Mouse (Mus musculus): ENCODE results near the gene Txnrd3. TPM values are rescaled to one million over a fixed set of nuclear protein-coding genes. Genes with fewer than 3 reads are reported as not detected.

The Txnrd3 gene
- total and polyA plus RNA-seq, 3 experiments, result 6.1 to 8.6 (median 8.0) TPM

DNA sequence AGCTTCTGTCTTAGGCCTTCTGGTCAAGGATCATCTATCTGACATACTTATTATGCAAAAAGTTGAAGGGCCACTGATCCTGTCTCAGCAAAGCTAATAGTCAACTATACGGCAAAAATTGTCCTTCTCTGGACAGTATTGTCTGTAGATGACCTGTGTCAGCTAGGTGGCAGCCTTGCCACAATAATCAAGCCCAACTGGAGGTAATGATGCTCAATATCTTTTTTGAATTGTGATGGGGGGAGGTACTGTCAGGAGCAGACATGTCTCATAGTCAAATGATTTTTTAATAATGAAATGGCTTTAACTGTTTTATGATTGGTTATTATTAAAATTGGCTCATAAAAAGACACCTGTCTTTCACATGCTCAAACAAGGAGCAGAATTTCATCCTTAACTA, 40.4 kb downstream of the Txnrd3 start:
- H3K27me3 ChIP-seq (replicated peaks), result peaks cover 6% of the 10 kb centered on the region
- no peaks in the 10 kb centered on the region for H3K4me1 ChIP-seq (ENCODE audit: control insufficient read depth in 1 of 2, insufficient read depth in 2 of 2)
- H3K9me3 ChIP-seq (replicated peaks; ENCODE audit: low read length), result no peaks in the 10 kb centered on the region
- H3K4me2 ChIP-seq (ENCODE audit: insufficient read depth, low read depth, poor library complexity, severe bottlenecking), result no peak overlapping the region
- in situ Hi-C loops (cut with MboI; ENCODE audit: low pct_ligation_motif_present, low pct_unique_long_range_greater_than_20kb, low sequenced_read_pairs), result loop anchor here (10.0 to 25.0 kb wide), 2 partner anchors 303 to 641 kb away; partner anchors contain the start of gene Chst13
- dilution Hi-C loops (cut with MboI; ENCODE audit: extremely low pct_ligation_motif_present, extremely low pct_unique_long_range_greater_than_20kb, low sequenced_read_pairs), result no loop called here
- H3K79me2 ChIP-seq (replicated peaks; ENCODE audit: control insufficient read depth, extremely low read depth, insufficient read depth, poor library complexity, severe bottlenecking), result no peaks in the 10 kb centered on the region
- H3K9ac ChIP-seq (ENCODE audit: insufficient read depth, low read depth), result no peak overlapping the region
- TF ChIP-seq NRF1 (IDR thresholded peaks at IDR 0.05; ENCODE audit: low read depth, low read length) (no peak), ZNF384 (IDR thresholded peaks at IDR 0.05; ENCODE audit: low read depth, low read length) (no peak), POLR2A (IDR thresholded peaks at IDR 0.05; ENCODE audit: low read depth, low read length) (no peak), CHD1 (IDR thresholded peaks at IDR 0.05; ENCODE audit: low read depth, low read length) (no peak), E2F4 (IDR thresholded peaks at IDR 0.05; ENCODE audit: insufficient replicate concordance, low read depth, low read length) (no peak), ZKSCAN1 (IDR thresholded peaks at IDR 0.05; ENCODE audit: borderline replicate concordance, low read depth, low read length) (no peak), CTCF (conservative IDR thresholded peaks at IDR 0.05 in 1 of 2, IDR thresholded peaks at IDR 0.05 in 1 of 2; ENCODE audit: low read depth in 2 of 2, low read length in 2 of 2) (peak in 1 of 2 experiments; percentile 71; a peak in 2 of 4 replicates), ELF1 (IDR thresholded peaks at IDR 0.05; ENCODE audit: low read depth, low read length) (no peak), CHD2 (IDR thresholded peaks at IDR 0.05; ENCODE audit: low read length) (no peak), SMC3 (IDR thresholded peaks at IDR 0.05; ENCODE audit: low read depth, low read length) (peak; percentile 45), MYC (IDR thresholded peaks at IDR 0.05; ENCODE audit: low read depth, low read length) (no peak), ETS1 (conservative IDR thresholded peaks at IDR 0.05; ENCODE audit: low read depth, low read length) (no peak), RAD21 (IDR thresholded peaks at IDR 0.05; ENCODE audit: low read depth, low read length) (peak; percentile 75), HCFC1 (IDR thresholded peaks at IDR 0.05; ENCODE audit: low read depth, low read length) (no peak), MXI1 (IDR thresholded peaks at IDR 0.05; ENCODE audit: low read depth, low read length) (no peak)
- no peak for DNase-seq (ENCODE audit: extremely low read depth)
- H3K36me3 ChIP-seq (replicated peaks in 1 of 2; ENCODE audit: control insufficient read depth in 1 of 2, insufficient read depth in 1 of 2, low read length in 1 of 2), result no peaks in the 10 kb centered on the region
- no peak overlapping the region for H3K27ac ChIP-seq (ENCODE audit: insufficient read depth, low read depth)
- H3K4me3 ChIP-seq (replicated peaks in 1 of 3; ENCODE audit: low read depth in 2 of 3, low read length in 2 of 3, poor library complexity in 1 of 3), result no peak overlapping the region

DNA sequence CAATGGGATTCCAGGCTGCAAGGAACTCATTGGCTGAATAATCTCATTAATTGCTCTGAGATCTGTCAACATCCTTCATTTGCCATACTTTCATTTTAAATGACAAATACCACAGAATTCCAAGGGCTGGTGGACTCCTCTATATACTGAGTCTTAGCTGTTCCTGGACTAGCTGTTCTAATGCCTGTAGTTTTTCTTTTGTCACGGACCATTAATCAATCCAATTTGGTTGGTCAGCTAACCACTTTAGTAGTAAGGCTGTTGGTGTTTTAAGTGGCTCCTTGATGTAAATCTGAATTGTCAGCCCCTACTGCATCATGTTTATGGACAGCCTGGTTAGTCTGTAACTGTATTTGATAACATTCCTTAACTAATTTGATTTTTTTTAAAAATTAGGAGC, 43.3 kb downstream of the Txnrd3 start:
- Histone ChIP-seq H3K27me3 (replicated peaks) (peaks cover 4% of the 10 kb centered on the region), H3K4me3 (replicated peaks in 1 of 3; ENCODE audit: low read depth in 2 of 3, low read length in 2 of 3, poor library complexity in 1 of 3) (no peak overlapping the region), H3K27ac (ENCODE audit: insufficient read depth, low read depth) (no peak overlapping the region), H3K79me2 (replicated peaks; ENCODE audit: control insufficient read depth, extremely low read depth, insufficient read depth, poor library complexity, severe bottlenecking) (no peaks in the 10 kb centered on the region), H3K9me3 (replicated peaks; ENCODE audit: low read length) (no peaks in the 10 kb centered on the region), H3K36me3 (replicated peaks in 1 of 2; ENCODE audit: control insufficient read depth in 1 of 2, insufficient read depth in 1 of 2, low read length in 1 of 2) (no peaks in the 10 kb centered on the region), H3K4me2 (ENCODE audit: insufficient read depth, low read depth, poor library complexity, severe bottlenecking) (no peak overlapping the region), H3K4me1 (ENCODE audit: control insufficient read depth in 1 of 2, insufficient read depth in 2 of 2) (no peaks in the 10 kb centered on the region), H3K9ac (ENCODE audit: insufficient read depth, low read depth) (no peak overlapping the region)
- DNase-seq (ENCODE audit: extremely low read depth), result no peak
- in situ Hi-C loops (cut with MboI; ENCODE audit: low pct_ligation_motif_present, low pct_unique_long_range_greater_than_20kb, low sequenced_read_pairs) (loop anchor here (10.0 to 25.0 kb wide), 2 partner anchors 300 to 638 kb away; partner anchors contain the start of gene Chst13), dilution Hi-C loops (cut with MboI; ENCODE audit: extremely low pct_ligation_motif_present, extremely low pct_unique_long_range_greater_than_20kb, low sequenced_read_pairs) (no loop called here)
- TF ChIP-seq TCF12 (IDR thresholded peaks at IDR 0.05; ENCODE audit: low read depth, low read length) (no peak), ELF1 (IDR thresholded peaks at IDR 0.05; ENCODE audit: low read depth, low read length) (no peak), GABPA (IDR thresholded peaks at IDR 0.05; ENCODE audit: insufficient replicate concordance, low read depth, low read length) (no peak)

All from CH12.LX (cell line).